Mouse (Mus musculus) erythroblast, embryonic 14.5 days (primary cell): ENCODE results near the gene Wdcp.

ENCODE experiments used
- GATA1 ChIP-seq: IDR thresholded peaks from 2 replicates; pipeline ENCODE4 v1.6.1; 2012; ENCODE audit warnings: low read length, inconsistent platforms, mixed read lengths
- TAL1 ChIP-seq: IDR thresholded peaks from 3 replicates; pipeline ENCODE4 v1.6.1; 2012; ENCODE audit warnings: low read length, inconsistent platforms, mixed read lengths

DNA sequence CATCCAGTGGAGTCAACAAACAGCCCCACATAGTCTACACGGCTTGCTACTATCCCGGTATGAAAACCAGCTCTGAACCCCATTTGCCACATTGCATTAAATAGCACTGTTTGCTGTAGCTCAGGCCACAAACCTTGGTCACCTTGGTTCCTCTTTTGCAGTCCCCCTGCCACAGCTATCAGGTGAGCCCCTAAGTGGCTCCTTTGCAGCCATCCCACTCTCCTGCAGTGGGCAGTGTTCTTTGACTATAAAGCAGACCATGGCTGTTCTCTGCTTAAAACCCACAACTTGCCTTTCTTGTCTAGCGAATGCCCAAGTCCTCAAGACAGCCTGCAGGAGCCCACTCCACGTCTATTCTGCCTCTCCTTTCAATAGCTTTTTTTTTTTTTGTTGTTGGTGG is 29.2 kb downstream of the Wdcp start:
- TF ChIP-seq TAL1 (no peak), GATA1 (no peak)
